Mouse (Mus musculus): ENCODE measurements around the gene Dennd1c.

Gene Dennd1c

DNA sequence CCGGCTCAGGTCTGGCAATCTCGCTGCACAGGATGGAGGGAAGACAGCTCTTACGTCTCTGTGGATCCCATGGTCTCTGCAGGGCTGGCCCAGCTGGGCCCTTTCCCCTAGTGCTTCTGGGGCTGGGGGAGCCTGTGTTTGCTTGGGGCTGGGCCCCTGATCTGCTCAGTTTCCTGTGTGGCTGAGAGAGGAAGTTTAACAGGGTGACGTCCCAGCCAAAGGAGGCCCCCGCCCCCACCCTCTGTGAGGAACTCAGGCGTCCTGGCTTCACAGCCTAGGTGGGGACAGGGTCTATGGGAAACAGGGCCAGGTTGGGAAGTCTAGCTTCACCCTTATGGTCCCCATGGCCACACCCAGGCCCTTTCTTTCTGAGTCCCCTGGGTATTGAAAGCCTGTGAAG lies at the start of gene Dennd1c:
Dennd1c (minus strand) TSS at position 179 of the 400 bp plus-strand sequence.
- no peak for DNase-seq (ENCODE audit: low spot score in 2 of 2)

DNA sequence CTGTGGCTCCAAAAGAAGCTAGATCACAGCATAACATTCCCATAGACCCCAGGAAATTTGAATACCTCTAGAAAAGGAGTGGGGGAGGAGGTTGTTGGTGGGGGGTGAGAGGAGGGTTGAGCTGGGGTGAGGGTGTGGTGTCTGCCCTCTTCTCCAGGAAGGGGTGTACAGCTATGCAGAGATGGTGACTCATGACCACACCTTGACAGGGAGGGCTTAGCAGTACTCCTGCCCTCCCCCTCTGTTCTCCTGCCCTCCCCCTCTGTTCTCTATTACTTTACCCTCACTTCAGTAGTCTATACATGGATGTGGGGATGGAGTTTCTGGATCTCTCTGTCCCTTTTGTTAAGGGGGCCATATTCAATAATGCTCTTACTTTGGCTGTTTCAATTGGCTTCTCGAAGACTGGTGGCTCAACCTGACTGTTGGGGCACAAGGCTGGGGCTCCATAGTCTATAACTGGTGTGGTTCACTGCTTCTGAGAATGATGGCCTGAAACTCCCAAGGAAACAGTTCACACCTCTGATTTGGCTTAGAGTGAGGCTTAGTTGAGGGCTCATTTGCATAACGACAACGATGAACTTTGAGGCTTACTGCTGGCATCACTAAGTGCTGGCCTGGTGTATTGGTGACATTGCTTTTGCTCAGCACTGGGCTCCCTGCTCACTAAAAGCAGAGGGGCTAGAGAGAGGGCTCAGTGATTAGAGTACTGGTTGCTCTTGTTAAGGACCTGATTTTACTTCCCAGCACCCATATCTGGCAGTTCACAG lies 47.7 kb upstream of the Dennd1c start:
- no peak for DNase-seq (ENCODE audit: low spot score in 2 of 2)

DNA sequence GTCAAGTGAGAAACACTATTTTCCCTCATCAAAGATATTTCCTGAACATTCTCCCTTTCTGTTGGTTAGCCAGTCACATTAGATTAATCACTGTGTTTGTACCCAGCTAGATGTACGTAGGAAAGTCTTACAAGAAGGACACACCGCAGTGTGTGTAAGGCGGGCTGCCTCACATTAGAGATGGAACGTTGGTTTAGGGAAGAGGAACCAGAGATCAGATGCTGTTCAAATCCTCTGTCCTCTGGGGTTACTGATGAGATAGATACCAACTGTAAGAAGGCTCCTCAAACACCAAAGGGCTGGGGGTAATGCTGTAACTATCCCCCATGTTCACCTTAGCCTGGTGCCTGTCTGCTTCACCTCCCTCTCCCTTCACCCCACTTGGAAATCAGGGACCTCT lies 46.5 kb upstream of the Dennd1c start:
- DNase-seq (ENCODE audit: low spot score in 2 of 2) = no peak

DNA sequence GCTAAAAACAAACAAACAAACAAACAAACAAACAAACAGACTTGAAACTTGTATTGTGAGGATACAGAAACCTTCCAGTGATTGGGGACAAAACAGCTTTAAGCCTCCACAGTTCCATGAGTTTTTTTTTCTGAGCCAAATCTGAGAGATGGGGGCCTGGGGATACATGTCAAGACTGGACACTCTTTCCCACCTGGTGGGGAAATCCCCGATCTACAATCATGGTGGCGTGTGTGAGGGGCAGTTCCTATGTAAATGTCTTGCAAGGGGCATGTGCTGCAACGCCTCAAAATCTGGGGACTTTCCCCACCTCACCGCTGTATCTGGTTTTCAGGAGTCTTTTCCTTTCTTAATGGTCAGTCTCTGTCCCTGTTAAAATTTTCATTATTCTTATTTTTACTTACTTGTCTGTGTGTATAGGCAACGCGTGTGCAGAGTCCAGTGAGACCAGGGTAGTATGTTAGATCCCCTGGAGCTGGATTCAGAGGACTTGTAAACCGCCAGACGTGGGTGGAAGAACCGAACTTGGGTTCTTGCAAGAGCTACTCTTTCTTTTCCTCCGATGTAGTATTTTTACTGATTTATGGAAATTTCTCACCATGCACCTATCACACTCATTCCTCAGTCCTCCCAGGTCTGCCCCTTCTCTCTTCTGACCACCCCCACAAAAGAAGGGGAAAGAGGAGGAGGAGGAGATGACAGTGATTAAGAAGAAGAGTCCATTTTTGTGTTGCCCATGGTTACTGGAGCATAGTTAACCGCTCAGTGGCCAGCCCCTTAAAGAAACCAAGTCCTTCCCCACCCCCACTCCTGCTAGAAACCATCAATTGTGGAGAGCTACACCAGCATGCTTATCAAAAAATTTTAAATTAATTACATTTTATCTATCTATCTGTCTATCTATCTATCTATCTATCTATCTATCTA lies 45.1 kb upstream of the Dennd1c start:
- no peak for DNase-seq (ENCODE audit: low spot score in 2 of 2)

DNA sequence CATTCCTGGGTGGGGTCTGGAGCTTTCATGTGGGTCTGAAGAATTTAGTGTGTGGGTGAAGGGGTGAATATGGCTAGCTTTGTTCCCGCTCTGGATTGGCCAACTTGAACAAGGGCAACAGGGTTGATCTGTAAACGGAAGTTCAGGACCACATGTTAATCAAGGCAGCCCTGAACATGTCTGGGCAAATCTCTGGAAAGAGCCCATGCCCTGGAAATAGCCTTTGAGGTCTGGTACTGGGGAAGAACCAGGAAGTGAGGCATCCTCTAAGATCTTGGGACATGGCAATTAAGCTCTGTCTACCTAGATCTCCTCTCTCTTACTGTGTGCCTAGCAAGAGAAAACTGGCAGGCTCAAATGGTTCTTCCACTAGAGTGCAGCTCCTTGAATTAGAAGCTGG lies 43.5 kb upstream of the Dennd1c start:
- no peak for DNase-seq (ENCODE audit: low spot score in 2 of 2)

DNA sequence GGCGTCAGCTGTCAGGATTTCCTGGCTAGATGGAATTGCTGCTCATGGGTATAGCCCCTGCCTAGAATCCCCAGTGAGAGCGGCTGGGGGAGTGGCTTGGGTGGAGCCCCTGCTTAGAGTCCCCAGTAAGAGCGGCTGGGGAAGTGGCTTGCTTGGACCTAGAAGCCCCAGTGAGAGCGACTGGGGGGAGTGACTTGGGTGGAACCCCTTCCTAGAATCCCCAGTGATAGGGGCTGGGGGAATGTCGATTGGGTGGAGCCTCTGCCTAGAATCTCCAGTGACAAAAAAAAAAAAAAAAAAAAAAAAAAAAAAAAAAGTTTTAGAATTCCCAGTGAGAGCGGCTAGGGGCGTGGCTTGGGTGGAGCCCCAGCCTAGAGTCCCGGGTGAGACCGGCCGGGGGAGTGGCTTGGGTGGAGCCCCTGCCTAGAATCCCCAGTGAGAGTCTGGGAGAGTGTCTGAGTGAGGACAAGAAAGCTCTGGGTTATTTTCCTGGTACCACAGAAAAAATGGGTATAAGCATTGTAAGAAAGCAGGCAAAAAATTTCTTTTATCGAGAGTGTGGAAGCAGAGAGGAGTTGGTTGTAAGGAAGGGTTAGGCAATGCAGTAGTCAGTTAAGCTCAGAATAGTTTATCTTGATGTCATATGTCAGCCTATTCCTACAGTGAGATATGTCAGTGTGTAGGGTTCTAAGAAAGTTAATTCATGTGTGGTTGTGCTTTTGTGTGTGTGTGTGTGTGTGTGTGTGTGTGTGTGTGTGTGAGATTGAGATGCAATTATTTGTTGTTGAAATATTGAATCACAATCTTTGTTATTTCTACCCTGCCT lies 40.4 kb upstream of the Dennd1c start:
- peak in 1 of 2 experiments; percentile 27 for DNase-seq (ENCODE audit: low spot score in 2 of 2)

DNA sequence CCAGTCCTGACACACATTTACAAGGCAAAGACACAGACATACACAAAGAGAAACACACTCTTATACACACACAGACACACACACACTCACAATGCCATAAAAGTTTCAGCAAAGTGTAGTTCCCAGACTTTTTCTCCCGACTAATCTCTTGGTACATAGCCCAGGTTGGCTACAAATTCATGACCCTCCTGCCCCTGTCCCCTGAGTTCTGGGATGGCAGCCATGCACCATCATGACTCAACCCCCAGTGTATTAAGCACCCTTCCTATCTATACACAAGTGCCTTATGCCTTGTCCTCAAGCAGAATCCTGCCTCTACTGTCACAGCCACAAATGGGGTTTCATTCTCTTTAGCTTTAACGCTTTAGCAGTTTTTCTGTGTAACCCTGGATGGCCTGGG lies 38.5 kb upstream of the Dennd1c start:
- no peak for DNase-seq (ENCODE audit: low spot score in 2 of 2)

DNA sequence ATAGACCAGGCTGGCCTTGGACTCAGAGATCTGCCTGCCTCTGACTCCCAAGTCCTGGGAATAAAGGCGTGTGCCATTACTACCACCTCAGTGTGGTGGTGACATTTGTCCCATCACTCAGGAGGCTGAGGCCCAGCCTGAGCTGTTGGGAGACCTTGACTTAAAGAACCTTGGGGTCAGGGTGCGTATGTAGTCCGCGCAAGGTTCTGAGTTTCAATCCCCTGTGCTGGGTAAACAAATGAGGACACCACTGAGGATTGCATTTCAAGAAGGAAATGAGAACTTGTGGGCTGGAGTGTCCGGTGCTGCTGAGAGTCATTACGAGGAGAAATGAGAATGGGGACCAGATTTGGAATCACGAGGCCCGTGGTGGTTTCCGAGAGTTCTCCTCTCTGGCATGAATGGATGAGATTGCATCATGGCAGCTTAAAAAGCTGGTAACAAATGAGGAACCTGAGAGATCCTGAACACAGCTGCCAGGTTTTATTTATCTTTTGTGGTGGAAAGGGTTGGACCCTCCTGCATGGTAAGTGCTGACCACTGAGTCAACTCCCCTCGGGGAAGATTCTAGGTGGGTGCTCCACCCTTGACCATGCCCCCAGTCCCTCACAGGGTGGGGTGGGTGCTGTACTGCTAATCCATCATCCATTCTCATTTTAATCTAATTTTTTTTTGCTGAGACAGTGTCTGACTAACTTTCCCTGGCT lies 34.6 kb upstream of the Dennd1c start:
- no peak for DNase-seq (ENCODE audit: low spot score in 2 of 2)

DNA sequence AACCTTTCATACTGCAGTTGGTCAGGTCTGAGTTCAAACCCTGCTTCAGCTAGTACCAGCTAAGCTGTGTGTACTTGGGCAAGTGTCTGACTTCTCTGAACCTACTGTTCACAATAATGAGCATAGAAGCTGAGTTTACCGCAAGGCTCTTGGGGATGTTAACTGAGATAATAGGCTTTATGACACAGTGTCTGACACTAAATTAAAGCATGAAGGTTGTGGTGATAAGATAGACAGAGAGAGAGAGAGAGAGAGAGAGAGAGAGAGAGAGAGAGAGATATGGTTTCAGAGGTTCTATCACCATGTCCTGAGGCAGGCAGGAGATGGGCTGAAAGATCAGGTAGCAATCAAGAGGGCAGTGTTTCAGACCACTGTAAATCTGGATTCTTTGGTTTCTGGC lies 31.7 kb upstream of the Dennd1c start:
- DNase-seq (ENCODE audit: low spot score in 2 of 2) = no peak

DNA sequence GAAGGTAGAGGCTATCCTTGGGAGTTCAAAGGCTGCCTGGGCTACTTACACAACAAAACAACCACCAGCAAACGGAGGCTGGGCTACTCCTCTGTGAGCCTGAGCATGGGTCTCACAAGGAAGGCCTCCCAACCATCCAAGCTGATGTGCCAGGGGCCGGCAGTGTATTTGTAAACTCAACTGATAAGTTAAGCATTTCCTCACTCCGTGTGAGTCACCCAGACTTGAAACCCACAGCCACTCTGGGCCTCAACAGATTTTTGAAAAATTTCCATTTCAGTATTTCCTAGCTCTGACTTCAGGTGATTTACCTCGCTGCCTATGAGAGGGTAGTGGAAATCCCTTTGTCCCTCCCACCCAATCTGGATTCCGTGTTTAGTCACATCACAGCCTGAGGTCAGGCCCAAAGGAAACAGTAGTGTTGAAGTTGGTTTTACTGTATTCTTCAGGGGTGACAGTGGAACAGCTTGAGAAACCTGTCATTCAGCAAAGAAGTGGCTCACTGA lies 30.4 kb upstream of the Dennd1c start:
- no peak for DNase-seq (ENCODE audit: low spot score in 2 of 2)

DNA sequence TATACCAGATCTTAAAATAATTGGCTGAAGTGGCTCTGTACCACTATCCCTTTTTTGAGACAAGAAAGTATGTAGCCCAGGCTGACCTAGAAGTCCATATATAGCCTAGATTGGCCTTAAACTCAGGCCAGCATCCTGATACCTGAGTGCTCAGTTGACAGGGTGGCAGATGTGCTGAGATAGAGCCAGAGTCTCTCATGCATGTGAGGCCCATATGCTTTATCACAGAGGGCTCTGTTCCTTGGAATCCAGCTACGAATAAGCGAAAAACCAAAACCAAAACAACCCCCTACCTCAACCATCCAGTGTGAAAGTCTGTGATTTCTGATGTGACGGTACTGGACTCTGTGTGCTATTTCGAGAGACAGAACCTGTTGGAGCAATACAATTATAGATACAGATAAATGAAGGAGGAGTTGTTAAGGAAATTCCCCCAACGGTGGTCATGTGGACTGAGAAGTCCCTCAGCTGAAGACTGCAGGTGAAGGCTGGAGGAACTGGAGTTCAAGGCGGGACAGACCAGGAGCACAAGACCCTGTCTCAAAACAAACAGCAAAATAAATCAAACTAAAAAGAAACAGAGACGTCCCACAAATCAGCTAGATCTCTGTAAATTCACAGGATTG lies 29.8 kb upstream of the Dennd1c start:
- DNase-seq (ENCODE audit: low spot score in 2 of 2) = no peak

DNA sequence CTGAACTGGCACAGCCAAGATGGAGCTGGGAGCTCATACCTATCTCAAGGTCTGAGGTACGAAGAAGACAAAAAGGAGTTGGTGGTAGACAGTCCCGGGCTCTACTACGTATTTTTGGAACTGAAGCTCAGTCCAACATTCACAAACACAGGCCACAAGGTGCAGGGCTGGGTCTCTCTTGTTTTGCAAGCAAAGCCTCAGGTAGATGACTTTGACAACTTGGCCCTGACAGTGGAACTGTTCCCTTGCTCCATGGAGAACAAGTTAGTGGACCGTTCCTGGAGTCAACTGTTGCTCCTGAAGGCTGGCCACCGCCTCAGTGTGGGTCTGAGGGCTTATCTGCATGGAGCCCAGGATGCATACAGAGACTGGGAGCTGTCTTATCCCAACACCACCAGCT lies 28.8 kb upstream of the Dennd1c start:
- DNase-seq (ENCODE audit: low spot score in 2 of 2) = no peak

DNA sequence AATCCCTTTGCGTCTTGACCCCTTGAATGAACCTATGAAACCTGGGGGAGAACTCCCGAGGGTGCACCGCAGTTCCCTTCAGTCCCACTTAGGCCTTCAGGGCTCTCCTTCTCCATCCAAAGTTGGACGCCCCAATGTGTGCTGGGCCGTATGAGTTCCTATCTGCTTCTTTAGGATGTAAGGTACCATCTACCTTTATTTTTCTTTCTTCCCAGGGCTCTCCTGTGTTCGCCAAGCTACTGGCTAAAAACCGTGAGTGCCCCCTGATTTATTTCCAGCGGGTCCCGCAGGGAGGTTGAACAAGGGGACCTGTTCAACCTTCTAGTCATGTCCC lies 27.7 kb upstream of the Dennd1c start:
- DNase-seq (ENCODE audit: low spot score in 2 of 2) = no peak

DNA sequence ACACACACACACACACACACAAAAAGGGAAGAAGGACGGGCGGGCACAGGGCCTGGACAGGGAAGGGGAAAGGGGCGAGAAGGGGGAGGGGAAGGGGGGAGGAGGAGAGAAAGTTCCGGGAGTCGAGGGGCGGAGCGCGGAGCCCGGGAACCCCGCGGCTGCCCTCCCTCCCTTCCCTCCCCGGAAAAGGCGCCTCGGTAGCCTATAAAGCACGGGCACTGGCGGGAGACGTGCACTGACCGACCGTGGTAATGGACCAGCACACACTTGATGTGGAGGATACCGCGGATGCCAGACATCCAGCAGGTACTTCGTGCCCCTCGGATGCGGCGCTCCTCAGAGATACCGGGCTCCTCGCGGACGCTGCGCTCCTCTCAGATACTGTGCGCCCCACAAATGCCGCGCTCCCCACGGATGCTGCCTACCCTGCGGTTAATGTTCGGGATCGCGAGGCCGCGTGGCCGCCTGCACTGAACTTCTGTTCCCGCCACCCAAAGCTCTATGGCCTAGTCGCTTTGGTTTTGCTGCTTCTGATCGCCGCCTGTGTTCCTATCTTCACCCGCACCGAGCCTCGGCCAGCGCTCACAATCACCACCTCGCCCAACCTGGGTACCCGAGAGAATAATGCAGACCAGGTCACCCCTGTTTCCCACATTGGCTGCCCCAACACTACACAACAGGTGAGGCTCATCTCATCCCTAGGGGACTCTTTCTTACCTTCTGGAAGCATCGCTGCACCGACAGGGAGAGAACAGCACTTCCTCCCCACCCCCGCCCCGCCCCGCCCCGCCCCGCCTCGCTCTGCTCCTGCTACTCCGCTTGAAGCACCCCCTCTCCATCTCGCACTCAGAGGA lies 27.1 kb upstream of the Dennd1c start, which contains the start of gene Tnfsf9:
Tnfsf9 (plus strand) TSS at position 145 of the 854 bp plus-strand sequence.
- no peak for DNase-seq (ENCODE audit: low spot score in 2 of 2)

DNA sequence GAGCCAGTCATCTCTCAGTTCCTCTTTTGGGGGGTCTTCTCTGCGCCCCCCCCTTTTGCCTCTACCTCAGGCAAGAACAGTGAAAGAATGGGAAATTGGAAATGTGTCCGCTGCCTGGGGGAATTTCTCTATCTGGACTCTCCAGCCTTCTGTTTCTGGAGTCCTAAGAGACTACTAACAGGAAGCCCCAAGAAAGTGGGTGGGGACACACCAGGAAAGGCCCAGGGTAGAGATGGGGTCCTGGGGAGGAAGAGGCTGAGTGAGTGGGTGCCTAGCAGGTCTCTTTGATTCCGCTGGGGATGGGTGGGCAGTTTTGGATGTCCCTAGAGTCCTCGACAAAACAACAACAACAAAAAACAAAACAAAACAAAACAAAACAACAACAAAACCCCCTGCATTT lies 26.2 kb upstream of the Dennd1c start:
- no peak for DNase-seq (ENCODE audit: low spot score in 2 of 2)

DNA sequence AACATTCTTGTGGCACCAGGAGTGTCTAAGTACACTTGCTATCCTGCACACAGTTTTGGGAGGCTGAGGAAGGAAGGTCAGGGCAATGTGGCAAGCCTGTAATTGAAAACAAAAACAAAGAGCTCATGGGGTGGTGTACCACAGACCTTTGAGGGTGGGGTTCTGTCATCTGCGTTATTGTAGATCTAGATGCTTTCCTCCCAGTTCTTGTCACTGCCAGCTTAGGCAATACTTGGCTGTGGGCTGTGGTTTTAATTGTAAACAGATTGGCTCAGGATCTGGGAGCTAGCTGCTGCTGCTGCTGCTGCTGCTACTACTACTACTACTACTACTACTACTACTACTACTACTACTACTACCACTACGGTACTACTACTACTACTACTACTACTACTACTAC lies 24.0 kb upstream of the Dennd1c start:
- DNase-seq (ENCODE audit: low spot score in 2 of 2) = no peak

DNA sequence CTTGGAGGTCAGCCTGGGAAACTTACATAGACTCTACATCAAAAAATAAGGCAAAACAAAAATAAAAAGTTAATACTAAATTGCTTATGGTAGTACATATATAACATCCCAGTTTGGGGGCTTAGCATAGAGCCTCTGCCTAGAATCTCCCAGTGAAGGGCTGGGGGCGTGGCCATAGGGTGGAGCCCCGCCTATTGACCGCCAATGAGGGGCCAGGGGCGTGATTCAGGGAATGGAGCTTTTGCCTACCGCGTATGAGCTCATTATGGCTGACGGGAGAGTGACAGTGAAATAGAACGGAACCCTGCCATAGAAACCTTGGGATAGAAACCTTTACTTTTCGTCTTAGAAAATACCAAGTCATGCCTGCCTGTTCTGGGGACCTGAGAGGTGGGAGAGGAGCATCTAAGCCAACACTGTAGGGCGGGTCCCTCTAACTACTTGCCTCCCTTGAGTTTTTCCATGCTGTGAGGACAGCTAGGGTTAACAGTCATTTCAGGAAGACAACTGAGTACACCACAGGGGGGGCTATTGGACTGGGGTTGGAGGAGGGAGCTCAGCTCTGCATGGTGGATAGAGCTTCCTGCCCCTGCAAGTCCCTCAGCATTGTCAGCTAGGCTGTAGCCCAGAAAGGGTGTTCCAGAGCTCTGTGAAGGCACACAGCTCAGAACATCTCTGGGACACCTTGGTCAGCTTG lies 21.5 kb upstream of the Dennd1c start:
- DNase-seq (ENCODE audit: low spot score in 2 of 2) = no peak

DNA sequence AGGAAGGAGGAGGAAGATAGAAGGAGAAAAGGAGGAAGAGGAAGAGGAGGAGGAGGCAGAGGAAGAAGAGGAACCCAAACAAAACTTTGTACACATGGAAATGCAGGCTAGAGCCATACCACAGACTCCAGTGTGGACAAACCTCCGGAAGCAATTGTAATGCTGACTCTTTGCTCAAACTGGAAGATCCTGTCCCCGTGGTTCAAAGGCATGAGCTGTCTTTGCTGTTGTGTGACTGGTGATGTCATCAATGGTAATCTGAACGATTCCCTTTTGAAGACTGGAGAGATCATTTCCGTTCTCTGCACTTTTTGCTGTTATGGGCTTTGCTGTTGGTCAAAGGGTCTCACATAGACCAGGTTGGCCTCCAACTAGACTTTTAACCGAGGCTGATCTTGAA lies 20.0 kb upstream of the Dennd1c start:
- no peak for DNase-seq (ENCODE audit: low spot score in 2 of 2)

DNA sequence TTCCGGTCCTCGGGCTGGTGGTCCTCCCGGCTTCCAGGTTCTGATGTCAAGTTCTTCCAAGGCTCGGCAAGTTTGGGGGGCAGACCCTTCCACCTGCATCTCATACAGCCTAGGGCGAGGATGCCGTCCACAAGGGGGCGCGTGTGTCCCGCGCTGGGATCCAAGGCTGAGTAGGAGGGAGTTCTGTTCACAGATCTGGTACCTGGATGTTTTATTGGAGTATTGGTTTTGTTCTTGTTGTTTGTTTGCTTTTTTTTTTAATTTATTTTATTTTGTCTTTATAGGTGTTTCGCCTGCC lies 18.3 kb upstream of the Dennd1c start:
- DNase-seq (ENCODE audit: low spot score in 2 of 2) = peak; percentile 74 to 88

All from urinary bladder, postnatal 4 days (tissue).